Mouse (Mus musculus) thymus, adult 2 months (tissue): ENCODE measurements at regions not wholly inside any gene's neighbourhood (a gene's known extent, or its start where the extent isn't known, plus 50 kb on each side); places are given as distances from the start of the nearest gene placed in this dataset.

Experiments used
- CTCF ChIP-seq: fragments of 200-500 bp; IDR thresholded peaks from 2 replicates; pipeline ENCODE4 v1.5.1; 2012; ENCODE audit warnings: mild to moderate bottlenecking, control low read depth, low read length, moderate library complexity, borderline replicate concordance; ENCODE audit not compliant: control insufficient read depth, poor library complexity, insufficient read depth; ENCODE audit errors: extremely low read depth
- POLR2A ChIP-seq: fragments of 200-500 bp; IDR thresholded peaks from 2 replicates; pipeline ENCODE4 v1.6.1; 2012; ENCODE audit warnings: mild to moderate bottlenecking, low read length, control low read depth, moderate library complexity; ENCODE audit not compliant: control insufficient read depth, poor library complexity, insufficient read depth; ENCODE audit errors: extremely low read depth

- TF ChIP-seq POLR2A: no peak
- TF ChIP-seq CTCF: no peak
Observed at GRCm38 (mm10) chr14:14599990-14600389, 102.1 kb upstream of the Slc4a7 start.
